Mouse (Mus musculus) hematopoietic stem cell, adult 5-6 weeks (primary cell): Measurements from ENCODE around the gene Cdk19. TPM values are rescaled to one million over a fixed set of nuclear protein-coding genes. Genes with fewer than 3 reads are reported as not detected.
A peak's percentile ranks its signal among the peaks of the same experiment; 100 is the strongest.

Experiments
- ATAC-seq, 2 experiments: fragments of 125-278 bp in 1 of 2; replicated peaks in 1 of 2; 2 replicates each; pipeline ENCODE4 v1.8.0; 2016 to 2017; ENCODE audit warnings: inconsistent platforms in 2 of 2, mild to moderate bottlenecking in 2 of 2, moderate number of reproducible peaks in 2 of 2, low read depth in 1 of 2, moderate TSS enrichment in 1 of 2; ENCODE audit not compliant: low FRiP score in 2 of 2, poor library complexity in 2 of 2, severe bottlenecking in 2 of 2, insufficient read depth in 1 of 2, low TSS enrichment in 1 of 2
- total RNA-seq: library from RNA; stranded (forward); fragments of 172-1452, 232-1000 nt; gene quantifications from 2 replicates; pipeline ENCODE4 v1.2.3, GENCODE M21; 2017

Gene Cdk19
- total RNA-seq, 1 experiment from 2014 or later = 83.1 TPM

- no peak for ATAC-seq
Measured at GRCm38 (mm10) chr10:40346776-40347403, 7.5 kb downstream of the Cdk19 start.

GRCm38 (mm10) chr10:40347461-40347954, 8.1 kb downstream of the Cdk19 start:
- ATAC-seq = no peak

GRCm38 (mm10) chr10:40348566-40349536, 9.5 kb downstream of the Cdk19 start:
- ATAC-seq = peak; percentile 90 to 95

- ATAC-seq = no peak
Measured at GRCm38 (mm10) chr10:40349631-40350177, 10.3 kb downstream of the Cdk19 start.

GRCm38 (mm10) chr10:40350245-40350932, 11.0 kb downstream of the Cdk19 start:
- ATAC-seq = no peak

GRCm38 (mm10) chr10:40351156-40351555, 11.8 kb downstream of the Cdk19 start:
- ATAC-seq = no peak

GRCm38 (mm10) chr10:40354081-40354480, 14.7 kb downstream of the Cdk19 start:
- ATAC-seq = no peak

- no peak for ATAC-seq
Measured at GRCm38 (mm10) chr10:40354556-40354955, 15.2 kb downstream of the Cdk19 start.

GRCm38 (mm10) chr10:40358166-40358565, 18.8 kb downstream of the Cdk19 start:
- no peak for ATAC-seq

GRCm38 (mm10) chr10:40359131-40359530, 19.8 kb downstream of the Cdk19 start:
- no peak for ATAC-seq

- ATAC-seq = no peak
Measured at GRCm38 (mm10) chr10:40363004-40363403, 23.6 kb downstream of the Cdk19 start.

- ATAC-seq = no peak
Measured at GRCm38 (mm10) chr10:40364642-40365361, 25.4 kb downstream of the Cdk19 start.

- ATAC-seq = no peak
Measured at GRCm38 (mm10) chr10:40365991-40366390, 26.6 kb downstream of the Cdk19 start.

GRCm38 (mm10) chr10:40368516-40368915, 29.2 kb downstream of the Cdk19 start:
- ATAC-seq = no peak

- ATAC-seq = no peak
Measured at GRCm38 (mm10) chr10:40370156-40370555, 30.8 kb downstream of the Cdk19 start.

- 0 out of 4 replicates have a peak, but pooled peaks of 1 of the 2 experiments have one; percentile 33 for ATAC-seq
Measured at GRCm38 (mm10) chr10:40371184-40371913, 32.0 kb downstream of the Cdk19 start.
